Comparison of ENCODE assay signal across 28 mouse cellular contexts in genomic region chr11:87678976-87679375, GRCm38 (mm10). TPM values are rescaled to one million over a fixed set of nuclear protein-coding genes. Genes with fewer than 3 reads are reported as not detected.
DNase-seq lines count a peak whose midpoint lies in the region; ATAC-seq and TF ChIP-seq lines count a peak whose summit lies in the region.
"Had no signal": no experiment of that assay in that cellular context is flagged by ENCODE, and none has a peak within 500 bp of the region (broad histone marks: within the 10 kb centered on the region; RNA-seq: fewer than 3 reads in every experiment).

No protein-coding gene starts in this region.

- peaks cover 90% of the 10 kb centered on the region for H3K79me2 ChIP-seq in CH12.LX (replicated peaks; ENCODE audit: control insufficient read depth, extremely low read depth, insufficient read depth, poor library complexity, severe bottlenecking)

- TF ChIP-seq CTCF in CH12.LX (conservative IDR thresholded peaks at IDR 0.05 in 1 of 2, IDR thresholded peaks at IDR 0.05 in 1 of 2; ENCODE audit: low read depth in 2 of 2, low read length in 2 of 2): no peak

- no peak for TF ChIP-seq RAD21 in CH12.LX (IDR thresholded peaks at IDR 0.05; ENCODE audit: low read depth, low read length)

- no peaks in the 10 kb centered on the region for H3K36me3 ChIP-seq in lung, embryonic 15.5 days
- H3K36me3 ChIP-seq in CH12.LX (replicated peaks in 1 of 2; ENCODE audit: control insufficient read depth in 1 of 2, insufficient read depth in 1 of 2, low read length in 1 of 2): peaks cover 6 to 51% of the 10 kb centered on the region in 2 experiments
- H3K36me3 ChIP-seq: forebrain, embryonic 10.5 days; liver, embryonic 12.5 days; neural tube, embryonic 12.5 days; stomach, embryonic 15.5 days had no signal

- no peak for ATAC-seq in lung, embryonic 15.5 days (ENCODE audit: borderline replicate concordance, extremely low read depth, low FRiP score, low TSS enrichment)
- no peak for ATAC-seq in megakaryocyte, adult 5-6 weeks (ENCODE audit: poor library complexity, severe bottlenecking)
- ATAC-seq: forebrain, embryonic 16.5 days; intestine, embryonic 16.5 days; liver, embryonic 12.5 days; liver, postnatal 0 days; midbrain, embryonic 16.5 days had no signal

- H3K4me1 ChIP-seq in lung, embryonic 15.5 days: 0 out of 2 replicates have a peak, but pooled peaks cover 12% of the 10 kb centered on the region
- H3K4me1 ChIP-seq in CH12.LX (ENCODE audit: control insufficient read depth in 1 of 2, insufficient read depth in 2 of 2): peaks cover 9 to 75% of the 10 kb centered on the region in 2 experiments; a peak in 3 of 4 replicates
- H3K4me1 ChIP-seq: neural tube, embryonic 12.5 days; stomach, embryonic 15.5 days had no signal

- H3K9me3 ChIP-seq in lung, embryonic 15.5 days: no peaks in the 10 kb centered on the region
- peaks cover 2% of the 10 kb centered on the region for H3K9me3 ChIP-seq in CH12.LX (replicated peaks; ENCODE audit: low read length)
- H3K9me3 ChIP-seq: forebrain, embryonic 10.5 days; liver, embryonic 12.5 days; neural tube, embryonic 12.5 days; stomach, embryonic 15.5 days had no signal

- H3K27ac ChIP-seq in lung, embryonic 15.5 days: 0 out of 2 replicates have a peak overlapping the region, but pooled peaks have one; percentile 15
- H3K27ac ChIP-seq in CH12.LX (ENCODE audit: insufficient read depth, low read depth): peak overlapping the region; percentile 44; the same call in 1 of the 2 replicates
- H3K27ac ChIP-seq: forebrain, embryonic 10.5 days; kidney, postnatal 0 days; liver, embryonic 12.5 days; neural tube, embryonic 12.5 days had no signal

- TF ChIP-seq EP300 in CH12.LX (IDR thresholded peaks at IDR 0.05; ENCODE audit: low read length): 0 out of 2 replicates have a peak, but pooled peaks have one; percentile 28

- H3K4me2 ChIP-seq in lung, embryonic 15.5 days: no peak overlapping the region
- H3K4me2 ChIP-seq in CH12.LX (ENCODE audit: insufficient read depth, low read depth, poor library complexity, severe bottlenecking): peak overlapping the region; percentile 91
- H3K4me2 ChIP-seq: liver, embryonic 12.5 days; midbrain, embryonic 11.5 days; neural tube, embryonic 12.5 days; stomach, embryonic 15.5 days had no signal

- WGBS in lung, embryonic 15.5 days: 66% methylated on average over 7 of the region's 7 CpGs

- no peak overlapping the region for H3K9ac ChIP-seq in lung, embryonic 15.5 days
- peak overlapping the region; percentile 29; the same call in 1 of the 2 replicates for H3K9ac ChIP-seq in CH12.LX (ENCODE audit: insufficient read depth, low read depth)
- H3K9ac ChIP-seq: liver, embryonic 12.5 days; liver, postnatal 0 days; neural tube, embryonic 12.5 days; stomach, embryonic 15.5 days had no signal

- H3K4me3 ChIP-seq in lung, embryonic 15.5 days: no peak overlapping the region
- no peak overlapping the region for H3K4me3 ChIP-seq in CH12.LX (replicated peaks in 1 of 3; ENCODE audit: low read depth in 2 of 3, low read length in 2 of 3, poor library complexity in 1 of 3)
- H3K4me3 ChIP-seq: forebrain, embryonic 10.5 days; liver, embryonic 12.5 days; neural tube, embryonic 12.5 days; stomach, embryonic 15.5 days had no signal

- no peaks in the 10 kb centered on the region for H3K27me3 ChIP-seq in lung, embryonic 15.5 days
- H3K27me3 ChIP-seq in CH12.LX (replicated peaks): no peaks in the 10 kb centered on the region
- H3K27me3 ChIP-seq: liver, embryonic 12.5 days; neural tube, embryonic 12.5 days; stomach, embryonic 15.5 days had no signal

- no peak for TF ChIP-seq POLR2A in CH12.LX (IDR thresholded peaks at IDR 0.05; ENCODE audit: low read depth, low read length)

- in situ Hi-C loops in CH12.LX (cut with MboI; ENCODE audit: low pct_ligation_motif_present, low pct_unique_long_range_greater_than_20kb, low sequenced_read_pairs): no loop called here

- DNase-seq in lung, postnatal 10 days: no peak
- peak; percentile 60 for DNase-seq in CD4-positive helper T cell, adult 2 months (ENCODE audit: low read depth, low spot score)
- DNase-seq in CH12.LX (ENCODE audit: extremely low read depth): no peak
- DNase-seq in naive thymus-derived CD4-positive, alpha-beta T cell, adult 2 months (ENCODE audit: low read depth): peak; percentile 59
- no peak for DNase-seq in right cerebral cortex, postnatal 4 days
- no peak for DNase-seq in right cerebral cortex, postnatal 36 days (ENCODE audit: low spot score in 2 of 2)
- DNase-seq: adrenal gland, adult 8-10 months; cerebellum, adult 2 months; cerebellum, postnatal 14 days; heart, postnatal 14 days; kidney, adult 8-10 months; kidney, postnatal 4 days; layer of hippocampus, postnatal 36 days; left cerebral cortex, postnatal 4 days; liver, postnatal 0 days; lung, postnatal 14 days; right cerebral cortex, adult 18-20 months had no signal

- dilution Hi-C loops in CH12.LX (cut with MboI; ENCODE audit: extremely low pct_ligation_motif_present, extremely low pct_unique_long_range_greater_than_20kb, low sequenced_read_pairs): no loop called here

TF ChIP-seq in CH12.LX, 34 proteins besides CTCF, POLR2A, EP300 and RAD21:
- TF ChIP-seq POLR2AphosphoS2 (IDR thresholded peaks at IDR 0.05; ENCODE audit: low read depth, low read length): no peak
- peak; percentile 58 for TF ChIP-seq ZNF384 (IDR thresholded peaks at IDR 0.05; ENCODE audit: low read depth, low read length)

RNA-seq across cellular contexts. Expression of gene Rnf43, which starts 16.5 kb away (rescaled TPM):
- polyA plus RNA-seq in lung, embryonic 15.5 days (2015; fragmentation: Nextera tagmentation; extraction: Ambion mirVana): 14.3 and 16.4 TPM in 2 replicates
- 23.8 and 27.7 TPM in 2 replicates for total RNA-seq in CH12.LX (2012; rRNA removed)
- total RNA-seq in CH12.LX (2014; rRNA removed): 10.7 and 12.2 TPM in 2 replicates
- 26.3 and 27.8 TPM in 2 replicates for polyA plus RNA-seq in CH12.LX (2012; ENCODE audit: insufficient read length, low read depth)
- total RNA-seq in megakaryocyte, adult 5-6 weeks (2015): 3.3 and 4.0 TPM in 2 replicates
- 3.4 and 8.6 TPM in 2 replicates for total RNA-seq in megakaryocyte, adult 5-6 weeks (2017)

RNA-seq across cellular contexts. Expression of gene Supt4a, which starts 58.4 kb away (rescaled TPM):
- 144 and 155 TPM in 2 replicates for polyA plus RNA-seq in lung, embryonic 15.5 days (2015; fragmentation: Nextera tagmentation; extraction: Ambion mirVana)
- total RNA-seq in CH12.LX (2012; rRNA removed) (241 and 287 TPM in 2 replicates), CH12.LX (2014; rRNA removed) (251 and 256 TPM in 2 replicates)
- 220 and 229 TPM in 2 replicates for polyA plus RNA-seq in CH12.LX (2012; ENCODE audit: insufficient read length, low read depth)
- total RNA-seq in megakaryocyte, adult 5-6 weeks (2015): 200 and 205 TPM in 2 replicates
- total RNA-seq in megakaryocyte, adult 5-6 weeks (2017): 58.9 and 59.0 TPM in 2 replicates

Comparison
In these comparisons a context has a peak if more than half of its experiments do, and no peak if none do; other contexts are left out.
1. DNase-seq: peak in CD4-positive helper T cell, adult 2 months (single experiment) and naive thymus-derived CD4-positive, alpha-beta T cell, adult 2 months (single experiment); none in lung, postnatal 10 days (single experiment), CH12.LX (single experiment), right cerebral cortex, postnatal 4 days (single experiment) and right cerebral cortex, postnatal 36 days (0 of 2).